Mouse (Mus musculus) hindbrain, embryonic 13.5 days (tissue): Measurements from ENCODE around the gene 6430550D23Rik. TPM values are rescaled to one million over a fixed set of nuclear protein-coding genes. Genes with fewer than 3 reads are reported as not detected.
A peak's percentile ranks its signal among the peaks of the same experiment; 100 is the strongest.

Experiments
- ATAC-seq: fragments of 200-750 bp; cut with Nextera tagmentation; 2 replicates; pipeline ENCODE4 v1.8.0; 2017; ENCODE audit warnings: moderate TSS enrichment; ENCODE audit not compliant: low FRiP score
- H3K27ac ChIP-seq: fragments of 300-500 bp; sonication (generic); 2 replicates; pipeline ENCODE4 v1.5.1; 2015; ENCODE audit warnings: inconsistent platforms, mild to moderate bottlenecking, moderate library complexity
- H3K27me3 ChIP-seq: fragments of 300-500 bp; sonication (generic); 2 replicates; pipeline ENCODE4 v1.6.1; 2015; ENCODE audit warnings: mild to moderate bottlenecking, inconsistent platforms
- H3K36me3 ChIP-seq: fragments of 300-500 bp; sonication (generic); 2 replicates; pipeline ENCODE4 v1.6.1; 2015; ENCODE audit warnings: mild to moderate bottlenecking, inconsistent platforms
- H3K4me1 ChIP-seq: fragments of 300-500 bp; sonication (generic); replicated peaks from 2 replicates; pipeline ENCODE4 v1.6.1; 2015; ENCODE audit warnings: inconsistent platforms
- H3K4me2 ChIP-seq: fragments of 300-500 bp; sonication (generic); 2 replicates; pipeline ENCODE4 v1.6.1; 2015; ENCODE audit warnings: inconsistent platforms, mild to moderate bottlenecking, moderate library complexity
- H3K4me3 ChIP-seq: fragments of 300-500 bp; sonication (generic); 2 replicates; pipeline ENCODE4 v1.5.1; 2015; ENCODE audit warnings: mild to moderate bottlenecking, inconsistent platforms
- H3K9ac ChIP-seq: fragments of 300-500 bp; sonication (generic); 2 replicates; pipeline ENCODE4 v1.6.1; 2015; ENCODE audit warnings: mild to moderate bottlenecking, inconsistent platforms
- H3K9me3 ChIP-seq: fragments of 300-500 bp; sonication (generic); 2 replicates; pipeline ENCODE4 v1.6.1; 2016; ENCODE audit warnings: inconsistent platforms
- WGBS: fragments of 180-500 bp; shearing (Covaris S2); methylation state at CpG from one replicate; pipeline ENCODE4 v1.1.7; 2015; 5-methylcytosine and 5-hydroxymethylcytosine counted together
- polyA plus RNA-seq: library from polyadenylated mRNA; unstranded; fragments of >200 nt; fragmentation: Nextera tagmentation; extraction: Ambion mirVana; gene quantifications from 2 replicates; pipeline ENCODE4 v1.2.1, GENCODE M21; 2015

6430550D23Rik gene
- polyA plus RNA-seq, 1 experiment from 2014 or later = 1.8 TPM

GRCm38 (mm10) chr2:155987131-155987530, 20.6 kb downstream of the 6430550D23Rik start:
- Histone ChIP-seq H3K9me3 (no peaks in the 10 kb centered on the region), H3K4me3 (no peak overlapping the region), H3K9ac (no peak overlapping the region), H3K27me3 (no peaks in the 10 kb centered on the region), H3K36me3 (peaks cover 99% of the 10 kb centered on the region), H3K4me2 (no peak overlapping the region), H3K27ac (no peak overlapping the region), H3K4me1 (no peaks in the 10 kb centered on the region)
- WGBS = 99% methylated on average over 6 of the region's 6 CpGs
- ATAC-seq = no peak

- Histone ChIP-seq H3K36me3 (peaks cover 97% of the 10 kb centered on the region), H3K9me3 (no peaks in the 10 kb centered on the region), H3K4me3 (no peak overlapping the region), H3K9ac (no peak overlapping the region; the same call in 1 of the 2 replicates), H3K4me2 (no peak overlapping the region), H3K27me3 (no peaks in the 10 kb centered on the region), H3K4me1 (no peaks in the 10 kb centered on the region), H3K27ac (no peak overlapping the region)
- ATAC-seq = no peak
- 94% methylated on average over 7 of the region's 7 CpGs for WGBS
Measured at GRCm38 (mm10) chr2:155985776-155986175, 22.0 kb downstream of the 6430550D23Rik start.

GRCm38 (mm10) chr2:155979328-155979991, 28.3 kb downstream of the 6430550D23Rik start:
- no peak overlapping the region for H3K4me2 ChIP-seq
- H3K9me3 ChIP-seq = no peaks in the 10 kb centered on the region
- H3K27me3 ChIP-seq = no peaks in the 10 kb centered on the region
- H3K27ac ChIP-seq = no peak overlapping the region
- no peak overlapping the region for H3K9ac ChIP-seq
- H3K4me3 ChIP-seq = no peak overlapping the region
- 88% methylated on average over 5 of the region's 5 CpGs for WGBS
- ATAC-seq = no peak
- H3K36me3 ChIP-seq = peaks cover 92% of the 10 kb centered on the region
- H3K4me1 ChIP-seq = no peaks in the 10 kb centered on the region

GRCm38 (mm10) chr2:155974087-155974731, 33.6 kb downstream of the 6430550D23Rik start:
- Histone ChIP-seq H3K9ac (no peak overlapping the region), H3K4me3 (no peak overlapping the region), H3K27ac (no peak overlapping the region), H3K4me1 (no peaks in the 10 kb centered on the region), H3K36me3 (peaks cover 88% of the 10 kb centered on the region), H3K9me3 (no peaks in the 10 kb centered on the region), H3K27me3 (no peaks in the 10 kb centered on the region), H3K4me2 (no peak overlapping the region)
- ATAC-seq = no peak
- 81% methylated on average over 14 of the region's 14 CpGs for WGBS

- 92% methylated on average over 6 of the region's 6 CpGs for WGBS
- H3K9me3 ChIP-seq = no peaks in the 10 kb centered on the region
- H3K36me3 ChIP-seq = peaks cover 91% of the 10 kb centered on the region
- H3K4me1 ChIP-seq = no peaks in the 10 kb centered on the region
- no peak overlapping the region for H3K27ac ChIP-seq
- H3K4me3 ChIP-seq = no peak overlapping the region
- H3K4me2 ChIP-seq = no peak overlapping the region
- no peaks in the 10 kb centered on the region for H3K27me3 ChIP-seq
- H3K9ac ChIP-seq = no peak overlapping the region
- no peak for ATAC-seq
Measured at GRCm38 (mm10) chr2:155973348-155973747, 34.4 kb downstream of the 6430550D23Rik start.

GRCm38 (mm10) chr2:155962991-155963390, 44.8 kb downstream of the 6430550D23Rik start:
- no peak for ATAC-seq
- WGBS = 28% methylated on average over 1 of the region's 1 CpGs
- H3K36me3 ChIP-seq = peaks cover 53% of the 10 kb centered on the region

GRCm38 (mm10) chr2:155961862-155962261, 45.9 kb downstream of the 6430550D23Rik start:
- ATAC-seq = no peak
- Histone ChIP-seq H3K4me3 (no peak overlapping the region), H3K36me3 (peaks cover 41% of the 10 kb centered on the region), H3K4me2 (no peak overlapping the region), H3K27me3 (no peaks in the 10 kb centered on the region), H3K4me1 (peaks cover 21% of the 10 kb centered on the region), H3K27ac (peak overlapping the region; percentile 35; the same call in 1 of the 2 replicates), H3K9me3 (no peaks in the 10 kb centered on the region), H3K9ac (peak overlapping the region; percentile 56; the same call in 1 of the 2 replicates)
- WGBS = 70% methylated on average over 10 of the region's 10 CpGs

More at GRCm38 (mm10) chr2:155962991-155963390, 44.8 kb downstream of the 6430550D23Rik start:
- H3K4me3 ChIP-seq = no peak overlapping the region
- H3K9ac ChIP-seq = no peak overlapping the region
- no peak overlapping the region for H3K4me2 ChIP-seq
- peaks cover 12% of the 10 kb centered on the region for H3K4me1 ChIP-seq
- no peaks in the 10 kb centered on the region for H3K9me3 ChIP-seq
- H3K27me3 ChIP-seq = no peaks in the 10 kb centered on the region
- peak overlapping the region; percentile 60; the same call in 1 of the 2 replicates for H3K27ac ChIP-seq

- peaks cover 22% of the 10 kb centered on the region for H3K4me1 ChIP-seq
- WGBS = 90% methylated on average over 5 of the region's 5 CpGs
- no peak for ATAC-seq
- peaks cover 25% of the 10 kb centered on the region for H3K36me3 ChIP-seq
- H3K4me2 ChIP-seq = no peak overlapping the region
- no peak overlapping the region for H3K4me3 ChIP-seq
- H3K27me3 ChIP-seq = no peaks in the 10 kb centered on the region
- no peaks in the 10 kb centered on the region for H3K9me3 ChIP-seq
- no peak overlapping the region for H3K9ac ChIP-seq
- H3K27ac ChIP-seq = no peak overlapping the region
Measured at GRCm38 (mm10) chr2:155959981-155960380, 47.8 kb downstream of the 6430550D23Rik start.

GRCm38 (mm10) chr2:155956134-155957059, 51.4 kb downstream of the 6430550D23Rik start, which contains the start of gene Cep250:
TSS of gene Cep250 (plus strand) at chr2:155956458.
- Histone ChIP-seq H3K36me3 (peaks cover 4% of the 10 kb centered on the region; the same call in 1 of the 2 replicates), H3K4me2 (peak within 1 kb of the TSS; percentile 63), H3K9ac (peak within 1 kb of the TSS; percentile 95), H3K4me3 (peak within 1 kb of the TSS; percentile 69), H3K4me1 (peaks cover 10% of the 10 kb centered on the region), H3K27me3 (peaks cover 10% of the 10 kb centered on the region), H3K9me3 (no peaks in the 10 kb centered on the region), H3K27ac (peak within 1 kb of the TSS; percentile 92)
- ATAC-seq = peak; percentile 96
- WGBS = under 1% methylated on average over 58 of the region's 59 CpGs

- peaks cover 23% of the 10 kb centered on the region for H3K4me1 ChIP-seq
- no peak overlapping the region for H3K27ac ChIP-seq
- no peak for ATAC-seq
- no peaks in the 10 kb centered on the region for H3K9me3 ChIP-seq
- H3K27me3 ChIP-seq = peaks cover 10% of the 10 kb centered on the region
- no peak overlapping the region for H3K4me2 ChIP-seq
- H3K36me3 ChIP-seq = no peaks in the 10 kb centered on the region
- H3K9ac ChIP-seq = no peak overlapping the region
- H3K4me3 ChIP-seq = no peak overlapping the region
Measured at GRCm38 (mm10) chr2:155952006-155952405, 55.8 kb downstream of the 6430550D23Rik start.

- H3K27me3 ChIP-seq = peaks cover 10% of the 10 kb centered on the region; the same call in 1 of the 2 replicates
- peak overlapping the region; percentile 30; the same call in 1 of the 2 replicates for H3K27ac ChIP-seq
Measured at GRCm38 (mm10) chr2:155949362-155949761, 58.4 kb downstream of the 6430550D23Rik start.

More at GRCm38 (mm10) chr2:155949362-155949761, 58.4 kb downstream of the 6430550D23Rik start:
- H3K4me2 ChIP-seq = no peak overlapping the region
- peak; percentile 59; the same call in 1 of the 2 replicates for ATAC-seq
- no peaks in the 10 kb centered on the region for H3K9me3 ChIP-seq
- no peaks in the 10 kb centered on the region for H3K36me3 ChIP-seq
- H3K9ac ChIP-seq = no peak overlapping the region
- peaks cover 37% of the 10 kb centered on the region for H3K4me1 ChIP-seq
- 21% methylated on average over 6 of the region's 6 CpGs for WGBS
- H3K4me3 ChIP-seq = no peak overlapping the region
